Mouse (Mus musculus): ENCODE measurements at regions not wholly inside any gene's neighbourhood (a gene's known extent, or its start where the extent isn't known, plus 50 kb on each side); places are given as distances from the start of the nearest gene placed in this dataset.

GRCm38 (mm10) chr13:71506777-71507176 is 456.7 kb downstream of the Irx1 start:
- no peaks in the 10 kb centered on the region for H3K36me3 ChIP-seq (ENCODE audit: control insufficient read depth, insufficient read depth, low read length)

GRCm38 (mm10) chr13:71489773-71490172 is 473.8 kb downstream of the Irx1 start:
- Histone ChIP-seq H3K9me3 (ENCODE audit: control insufficient read depth, low read length) (no peaks in the 10 kb centered on the region), H3K4me3 (ENCODE audit: low read depth, low read length) (no peak overlapping the region), H3K9ac (ENCODE audit: low read depth, low read length) (no peak overlapping the region), H3K27ac (replicated peaks; ENCODE audit: low read depth, low read length) (no peak overlapping the region), H3K27me3 (replicated peaks; ENCODE audit: control insufficient read depth, insufficient read depth, low read length) (no peaks in the 10 kb centered on the region), H3K4me2 (ENCODE audit: low read depth, low read length) (no peak overlapping the region), H3K4me1 (ENCODE audit: control insufficient read depth, insufficient read depth, low read length) (no peaks in the 10 kb centered on the region), H3K36me3 (ENCODE audit: control insufficient read depth, insufficient read depth, low read length) (no peaks in the 10 kb centered on the region)
- 52% methylated on average over 6 of the region's 6 CpGs for WGBS
- ATAC-seq (ENCODE audit: low read depth) (no peak), DNase-seq (ENCODE audit: low spot score) (peak; percentile 53)

More at GRCm38 (mm10) chr13:71506777-71507176, 456.7 kb downstream of the Irx1 start:
- H3K4me1 ChIP-seq (ENCODE audit: control insufficient read depth, insufficient read depth, low read length): no peaks in the 10 kb centered on the region
- DNase-seq (ENCODE audit: low spot score) (no peak), ATAC-seq (ENCODE audit: low read depth) (no peak)
- H3K9me3 ChIP-seq (ENCODE audit: control insufficient read depth, low read length): no peaks in the 10 kb centered on the region
- 27% methylated on average over 7 of the region's 7 CpGs for WGBS
- no peaks in the 10 kb centered on the region for H3K27me3 ChIP-seq (replicated peaks; ENCODE audit: control insufficient read depth, insufficient read depth, low read length)
- no peak overlapping the region for H3K9ac ChIP-seq (ENCODE audit: low read depth, low read length)
- H3K4me3 ChIP-seq (ENCODE audit: low read depth, low read length): no peak overlapping the region
- no peak overlapping the region for H3K27ac ChIP-seq (replicated peaks; ENCODE audit: low read depth, low read length)
- H3K4me2 ChIP-seq (ENCODE audit: low read depth, low read length): peak overlapping the region; percentile 36; the same call in 1 of the 2 replicates

GRCm38 (mm10) chr13:71481205-71481604 is 482.3 kb downstream of the Irx1 start:
- Histone ChIP-seq H3K27me3 (replicated peaks; ENCODE audit: control insufficient read depth, insufficient read depth, low read length) (no peaks in the 10 kb centered on the region), H3K9me3 (ENCODE audit: control insufficient read depth, low read length) (no peaks in the 10 kb centered on the region), H3K27ac (replicated peaks; ENCODE audit: low read depth, low read length) (no peak overlapping the region), H3K36me3 (ENCODE audit: control insufficient read depth, insufficient read depth, low read length) (no peaks in the 10 kb centered on the region), H3K4me1 (ENCODE audit: control insufficient read depth, insufficient read depth, low read length) (no peaks in the 10 kb centered on the region), H3K4me2 (ENCODE audit: low read depth, low read length) (no peak overlapping the region), H3K9ac (ENCODE audit: low read depth, low read length) (no peak overlapping the region), H3K4me3 (ENCODE audit: low read depth, low read length) (no peak overlapping the region)
- ATAC-seq (ENCODE audit: low read depth): no peak
- DNase-seq (ENCODE audit: low spot score): no peak

- Histone ChIP-seq H3K9ac (ENCODE audit: low read depth, low read length) (no peak overlapping the region), H3K36me3 (ENCODE audit: control insufficient read depth, insufficient read depth, low read length) (no peaks in the 10 kb centered on the region), H3K4me1 (ENCODE audit: control insufficient read depth, insufficient read depth, low read length) (peaks cover 9% of the 10 kb centered on the region), H3K4me3 (ENCODE audit: low read depth, low read length) (no peak overlapping the region), H3K27me3 (replicated peaks; ENCODE audit: control insufficient read depth, insufficient read depth, low read length) (peaks cover 3% of the 10 kb centered on the region), H3K27ac (replicated peaks; ENCODE audit: low read depth, low read length) (no peak overlapping the region), H3K4me2 (ENCODE audit: low read depth, low read length) (no peak overlapping the region), H3K9me3 (ENCODE audit: control insufficient read depth, low read length) (no peaks in the 10 kb centered on the region)
- ATAC-seq (ENCODE audit: low read depth) (no peak), DNase-seq (ENCODE audit: low spot score) (no peak)
- WGBS: 48% methylated on average over 3 of the region's 3 CpGs
These were observed 502.0 kb downstream of the Irx1 start for GRCm38 (mm10) chr13:71461552-71461951.

GRCm38 (mm10) chr13:71460607-71461006 is 502.9 kb downstream of the Irx1 start:
- Histone ChIP-seq H3K9ac (ENCODE audit: low read depth, low read length) (no peak overlapping the region), H3K4me1 (ENCODE audit: control insufficient read depth, insufficient read depth, low read length) (peaks cover 9% of the 10 kb centered on the region), H3K9me3 (ENCODE audit: control insufficient read depth, low read length) (no peaks in the 10 kb centered on the region), H3K4me2 (ENCODE audit: low read depth, low read length) (no peak overlapping the region), H3K36me3 (ENCODE audit: control insufficient read depth, insufficient read depth, low read length) (no peaks in the 10 kb centered on the region), H3K27me3 (replicated peaks; ENCODE audit: control insufficient read depth, insufficient read depth, low read length) (peaks cover 9% of the 10 kb centered on the region), H3K4me3 (ENCODE audit: low read depth, low read length) (no peak overlapping the region), H3K27ac (replicated peaks; ENCODE audit: low read depth, low read length) (no peak overlapping the region)
- WGBS: 82% methylated on average over 2 of the region's 2 CpGs
- ATAC-seq (ENCODE audit: low read depth) (no peak), DNase-seq (ENCODE audit: low spot score) (no peak)

- H3K27me3 ChIP-seq (replicated peaks; ENCODE audit: control insufficient read depth, insufficient read depth, low read length): peaks cover 9% of the 10 kb centered on the region
- no peak overlapping the region for H3K4me2 ChIP-seq (ENCODE audit: low read depth, low read length)
- no peak for DNase-seq (ENCODE audit: low spot score)
These were observed 503.4 kb downstream of the Irx1 start for GRCm38 (mm10) chr13:71460097-71460496.

GRCm38 (mm10) chr13:71459022-71459536 is 504.4 kb downstream of the Irx1 start:
- H3K9ac ChIP-seq (ENCODE audit: low read depth, low read length): peak overlapping the region; percentile 34; the same call in 1 of the 2 replicates
- H3K27ac ChIP-seq (replicated peaks; ENCODE audit: low read depth, low read length): peak overlapping the region; percentile 52; the same call in 1 of the 2 replicates
- no peak for DNase-seq (ENCODE audit: low spot score)
- no peaks in the 10 kb centered on the region for H3K9me3 ChIP-seq (ENCODE audit: control insufficient read depth, low read length)
- peak overlapping the region; percentile 59 for H3K4me2 ChIP-seq (ENCODE audit: low read depth, low read length)
- WGBS: 16% methylated on average over 11 of the region's 11 CpGs
- H3K4me3 ChIP-seq (ENCODE audit: low read depth, low read length): peak overlapping the region; percentile 19; the same call in 1 of the 2 replicates
- no peak for ATAC-seq (ENCODE audit: low read depth)
- peaks cover 9% of the 10 kb centered on the region for H3K27me3 ChIP-seq (replicated peaks; ENCODE audit: control insufficient read depth, insufficient read depth, low read length)
- H3K4me1 ChIP-seq (ENCODE audit: control insufficient read depth, insufficient read depth, low read length): peaks cover 9% of the 10 kb centered on the region
- no peaks in the 10 kb centered on the region for H3K36me3 ChIP-seq (ENCODE audit: control insufficient read depth, insufficient read depth, low read length)

More at GRCm38 (mm10) chr13:71460097-71460496, 503.4 kb downstream of the Irx1 start:
- no peaks in the 10 kb centered on the region for H3K9me3 ChIP-seq (ENCODE audit: control insufficient read depth, low read length)
- no peak overlapping the region for H3K4me3 ChIP-seq (ENCODE audit: low read depth, low read length)
- H3K4me1 ChIP-seq (ENCODE audit: control insufficient read depth, insufficient read depth, low read length): peaks cover 9% of the 10 kb centered on the region
- no peak overlapping the region for H3K9ac ChIP-seq (ENCODE audit: low read depth, low read length)
- ATAC-seq (ENCODE audit: low read depth): no peak
- H3K36me3 ChIP-seq (ENCODE audit: control insufficient read depth, insufficient read depth, low read length): no peaks in the 10 kb centered on the region
- no peak overlapping the region for H3K27ac ChIP-seq (replicated peaks; ENCODE audit: low read depth, low read length)
- WGBS: 40% methylated on average over 9 of the region's 9 CpGs

GRCm38 (mm10) chr13:71458061-71458935 is 505.2 kb downstream of the Irx1 start:
- H3K27ac ChIP-seq (replicated peaks; ENCODE audit: low read depth, low read length): peak overlapping the region; percentile 52; the same call in 1 of the 2 replicates
- peak overlapping the region; percentile 59 for H3K4me2 ChIP-seq (ENCODE audit: low read depth, low read length)
- peak overlapping the region; percentile 34; the same call in 1 of the 2 replicates for H3K9ac ChIP-seq (ENCODE audit: low read depth, low read length)
- no peaks in the 10 kb centered on the region for H3K36me3 ChIP-seq (ENCODE audit: control insufficient read depth, insufficient read depth, low read length)
- WGBS: under 1% methylated on average over 25 of the region's 25 CpGs
- H3K9me3 ChIP-seq (ENCODE audit: control insufficient read depth, low read length): no peaks in the 10 kb centered on the region
- H3K27me3 ChIP-seq (replicated peaks; ENCODE audit: control insufficient read depth, insufficient read depth, low read length): peaks cover 9% of the 10 kb centered on the region
- peak overlapping the region; percentile 19 for H3K4me3 ChIP-seq (ENCODE audit: low read depth, low read length)
- H3K4me1 ChIP-seq (ENCODE audit: control insufficient read depth, insufficient read depth, low read length): peaks cover 9% of the 10 kb centered on the region
- ATAC-seq (ENCODE audit: low read depth): peak; percentile 91
- DNase-seq (ENCODE audit: low spot score): peak; percentile 89

Measured in embryonic facial prominence, embryonic 14.5 days (tissue).